Mouse (Mus musculus): ENCODE data around the gene Hspb9.

Gene Hspb9

GRCm38 (mm10) chr11:100703851-100704531 lies 9.7 kb upstream of the Hspb9 start, which contains the start of gene Dhx58:
Gene Dhx58 (minus strand): TSS chr11:100704271.
- no peak for DNase-seq (ENCODE audit: extremely low read depth, insufficient read length, low spot score)

- no peak for DNase-seq (ENCODE audit: extremely low read depth, insufficient read length, low spot score)
Measured at GRCm38 (mm10) chr11:100705095-100705747, 8.4 kb upstream of the Hspb9 start.

GRCm38 (mm10) chr11:100709201-100709810 lies 4.3 kb upstream of the Hspb9 start:
- no peak for DNase-seq (ENCODE audit: extremely low read depth, insufficient read length, low spot score)

GRCm38 (mm10) chr11:100710528-100710927 lies 3.1 kb upstream of the Hspb9 start:
- DNase-seq (ENCODE audit: extremely low read depth, insufficient read length, low spot score): no peak

GRCm38 (mm10) chr11:100710977-100711376 lies 2.7 kb upstream of the Hspb9 start:
- no peak for DNase-seq (ENCODE audit: extremely low read depth, insufficient read length, low spot score)

GRCm38 (mm10) chr11:100711783-100712615 lies 1.7 kb upstream of the Hspb9 start, which contains the start of gene Kat2a:
Gene Kat2a (minus strand): TSS chr11:100712465.
- peak; percentile 85 for DNase-seq (ENCODE audit: extremely low read depth, insufficient read length, low spot score)

- no peak for DNase-seq (ENCODE audit: extremely low read depth, insufficient read length, low spot score)
Measured at GRCm38 (mm10) chr11:100713174-100713573, 476 bp upstream of the Hspb9 start.

- DNase-seq (ENCODE audit: extremely low read depth, insufficient read length, low spot score): no peak
Measured at GRCm38 (mm10) chr11:100714534-100714915, 875 bp downstream of the Hspb9 start.

- no peak for DNase-seq (ENCODE audit: extremely low read depth, insufficient read length, low spot score)
Measured at GRCm38 (mm10) chr11:100714948-100715347, 1.3 kb downstream of the Hspb9 start.

- DNase-seq (ENCODE audit: extremely low read depth, insufficient read length, low spot score): no peak
Measured at GRCm38 (mm10) chr11:100716649-100717048, 3.0 kb downstream of the Hspb9 start.

GRCm38 (mm10) chr11:100718462-100718861 lies 4.8 kb downstream of the Hspb9 start:
- no peak for DNase-seq (ENCODE audit: extremely low read depth, insufficient read length, low spot score)

GRCm38 (mm10) chr11:100718866-100719265 lies 5.2 kb downstream of the Hspb9 start:
- DNase-seq (ENCODE audit: extremely low read depth, insufficient read length, low spot score): no peak

- no peak for DNase-seq (ENCODE audit: extremely low read depth, insufficient read length, low spot score)
Measured at GRCm38 (mm10) chr11:100719312-100719711, 5.7 kb downstream of the Hspb9 start.

GRCm38 (mm10) chr11:100719893-100720292 lies 6.2 kb downstream of the Hspb9 start:
- no peak for DNase-seq (ENCODE audit: extremely low read depth, insufficient read length, low spot score)

GRCm38 (mm10) chr11:100720345-100720744 lies 6.7 kb downstream of the Hspb9 start:
- DNase-seq (ENCODE audit: extremely low read depth, insufficient read length, low spot score): no peak

GRCm38 (mm10) chr11:100721254-100721653 lies 7.6 kb downstream of the Hspb9 start:
- DNase-seq (ENCODE audit: extremely low read depth, insufficient read length, low spot score): no peak

GRCm38 (mm10) chr11:100721776-100722492 lies 8.3 kb downstream of the Hspb9 start:
- no peak for DNase-seq (ENCODE audit: extremely low read depth, insufficient read length, low spot score)

- no peak for DNase-seq (ENCODE audit: extremely low read depth, insufficient read length, low spot score)
Measured at GRCm38 (mm10) chr11:100722493-100723028, 8.9 kb downstream of the Hspb9 start.

- no peak for DNase-seq (ENCODE audit: extremely low read depth, insufficient read length, low spot score)
Measured at GRCm38 (mm10) chr11:100724919-100725512, 11.4 kb downstream of the Hspb9 start.

- no peak for DNase-seq (ENCODE audit: extremely low read depth, insufficient read length, low spot score)
Measured at GRCm38 (mm10) chr11:100727201-100727600, 13.6 kb downstream of the Hspb9 start.

All from 3134 (cell line).